Mouse (Mus musculus): ENCODE data around the gene Zbtb48. TPM values are rescaled to one million over a fixed set of nuclear protein-coding genes. Genes with fewer than 3 reads are reported as not detected.

Zbtb48 gene
- polyA plus RNA-seq, 1 experiment: 26.8 TPM

DNA sequence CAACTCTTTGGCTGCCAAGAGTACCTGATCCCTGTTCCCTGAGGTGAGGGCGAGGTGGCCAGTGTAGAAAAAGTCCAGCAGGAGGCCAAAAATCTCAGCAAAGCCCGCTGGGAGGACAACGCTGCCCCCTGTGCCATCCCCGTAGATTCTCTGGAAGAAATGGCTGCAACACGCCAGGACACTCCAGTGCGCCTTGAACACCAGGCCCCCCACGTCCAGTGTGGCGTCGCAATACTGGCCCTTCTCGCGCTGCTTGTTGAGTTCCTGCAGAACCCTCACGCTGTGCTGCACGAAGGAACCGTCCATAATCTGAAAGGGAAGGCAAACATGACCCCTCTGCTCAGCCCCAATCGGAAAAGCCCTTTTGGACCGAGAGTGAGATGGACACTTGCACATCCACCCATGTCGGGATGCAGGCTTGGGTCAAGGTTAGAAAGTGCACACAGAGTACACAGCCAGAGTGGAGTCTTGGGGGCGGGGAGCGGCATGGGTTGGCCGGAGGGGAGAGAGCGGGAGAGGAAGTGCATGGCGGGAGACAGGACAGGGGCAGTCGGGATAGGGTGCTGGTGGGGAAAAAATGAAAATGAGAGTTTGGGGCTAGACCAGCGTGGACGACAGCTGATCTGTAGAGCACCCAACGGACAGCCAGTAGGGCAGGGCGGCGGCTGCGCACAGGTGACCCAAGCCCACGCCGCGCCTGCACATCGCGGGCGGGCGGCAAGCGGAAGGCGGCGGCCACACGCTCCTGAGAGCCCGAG is 541 bp downstream of the Zbtb48 start:
- no peak for DNase-seq (ENCODE audit: low read depth)
- no peak for TF ChIP-seq CTCF (IDR thresholded peaks at IDR 0.05; ENCODE audit: borderline replicate concordance, extremely low read depth, insufficient read depth, insufficient read length)

DNA sequence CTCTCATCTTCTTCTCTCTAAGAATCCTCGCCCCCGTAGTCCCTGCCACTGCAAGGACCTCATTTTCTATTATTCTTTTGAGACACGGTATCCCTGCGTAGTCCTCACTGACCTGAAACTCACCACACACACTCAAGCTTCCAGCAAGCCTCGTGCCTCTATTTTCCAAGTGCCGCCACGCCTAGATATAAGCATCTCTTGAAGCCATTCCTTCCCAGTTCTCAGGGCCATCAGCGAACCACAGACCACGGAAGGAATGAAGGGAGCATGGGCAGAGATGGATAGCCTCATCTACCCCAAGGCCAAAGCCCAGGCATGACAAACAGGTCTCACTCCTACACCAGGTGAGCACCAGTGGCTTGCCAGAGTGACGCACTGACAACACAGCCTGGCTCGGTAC is 2.9 kb downstream of the Zbtb48 start:
- no peak for TF ChIP-seq CTCF (IDR thresholded peaks at IDR 0.05; ENCODE audit: borderline replicate concordance, extremely low read depth, insufficient read depth, insufficient read length)
- TF ChIP-seq POLR2A (IDR thresholded peaks at IDR 0.05; ENCODE audit: borderline replicate concordance, extremely low read depth, insufficient read depth, insufficient read length, poor library complexity, severe bottlenecking): no peak
- DNase-seq (ENCODE audit: low read depth): no peak

DNA sequence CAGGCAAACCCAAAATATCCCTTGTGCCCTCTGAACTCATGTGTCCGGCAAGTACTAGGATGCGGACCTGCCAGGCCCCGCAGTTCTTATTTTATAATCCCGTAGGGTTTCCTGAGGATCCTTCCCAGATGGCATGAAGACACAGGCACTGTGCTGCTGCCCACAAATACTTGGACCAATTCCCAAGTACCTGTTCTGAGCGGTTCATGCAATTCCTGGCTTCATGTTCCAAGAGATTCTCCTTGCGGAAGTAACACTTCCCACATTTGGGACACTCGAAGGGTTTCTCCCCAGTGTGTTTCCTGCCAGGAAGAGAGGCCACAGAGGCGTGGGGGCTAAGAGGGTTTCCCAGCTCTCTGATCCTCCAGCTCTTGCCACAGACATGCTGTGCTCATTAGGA is 5.0 kb downstream of the Zbtb48 start:
- DNase-seq (ENCODE audit: low read depth): no peak
- TF ChIP-seq CTCF (IDR thresholded peaks at IDR 0.05; ENCODE audit: borderline replicate concordance, extremely low read depth, insufficient read depth, insufficient read length) (no peak), POLR2A (IDR thresholded peaks at IDR 0.05; ENCODE audit: borderline replicate concordance, extremely low read depth, insufficient read depth, insufficient read length, poor library complexity, severe bottlenecking) (no peak)

DNA sequence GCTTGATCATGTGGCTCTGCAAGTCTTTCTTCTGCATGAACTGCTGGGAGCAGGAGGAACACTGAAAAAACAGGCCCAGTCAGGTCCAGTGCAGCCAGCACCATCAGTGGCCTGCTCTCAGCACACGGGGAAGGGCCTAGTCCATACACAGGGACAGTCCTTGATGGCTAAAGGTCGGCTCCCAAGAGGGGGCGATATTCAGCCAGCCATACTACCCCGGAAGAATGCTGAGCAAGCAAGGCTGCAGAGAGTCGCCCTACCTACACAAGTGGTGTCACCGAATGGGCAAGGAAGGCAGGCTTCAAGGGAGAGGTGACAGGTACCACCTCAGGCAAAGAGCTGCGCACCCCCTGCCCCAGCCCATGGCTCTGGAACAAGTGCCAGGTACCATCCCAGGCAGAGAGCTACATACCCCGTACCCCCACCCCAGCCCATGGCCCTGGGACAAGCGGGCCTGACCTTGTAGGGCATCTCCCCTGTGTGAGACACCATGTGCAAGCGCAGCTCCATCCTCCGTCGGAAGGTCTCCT is 5.8 kb downstream of the Zbtb48 start:
- DNase-seq (ENCODE audit: low read depth): no peak
- no peak for TF ChIP-seq POLR2A (IDR thresholded peaks at IDR 0.05; ENCODE audit: borderline replicate concordance, extremely low read depth, insufficient read depth, insufficient read length, poor library complexity, severe bottlenecking)
- no peak for TF ChIP-seq CTCF (IDR thresholded peaks at IDR 0.05; ENCODE audit: borderline replicate concordance, extremely low read depth, insufficient read depth, insufficient read length)

DNA sequence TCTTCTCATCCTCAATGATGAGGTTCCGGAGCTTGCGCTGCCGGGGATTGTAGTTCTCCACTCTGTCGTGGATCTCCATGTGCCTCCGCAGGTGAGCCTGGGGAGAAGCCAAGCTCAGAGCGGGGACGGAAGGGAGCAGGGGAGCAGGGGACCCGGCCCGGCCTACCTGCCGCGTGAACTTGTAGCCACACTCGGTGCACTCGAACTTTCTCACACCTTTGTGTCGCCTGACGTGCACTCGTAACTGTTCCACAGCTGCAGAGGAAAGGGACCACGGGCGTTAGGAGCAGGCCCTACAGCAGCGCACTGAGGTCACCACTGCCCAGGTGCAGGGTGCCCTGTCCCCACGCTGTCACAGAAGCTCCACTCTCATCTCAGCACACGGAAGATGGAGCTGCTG is 7.4 kb downstream of the Zbtb48 start:
- no peak for DNase-seq (ENCODE audit: low read depth)
- TF ChIP-seq POLR2A (IDR thresholded peaks at IDR 0.05; ENCODE audit: borderline replicate concordance, extremely low read depth, insufficient read depth, insufficient read length, poor library complexity, severe bottlenecking) (no peak), CTCF (IDR thresholded peaks at IDR 0.05; ENCODE audit: borderline replicate concordance, extremely low read depth, insufficient read depth, insufficient read length) (no peak)

DNA sequence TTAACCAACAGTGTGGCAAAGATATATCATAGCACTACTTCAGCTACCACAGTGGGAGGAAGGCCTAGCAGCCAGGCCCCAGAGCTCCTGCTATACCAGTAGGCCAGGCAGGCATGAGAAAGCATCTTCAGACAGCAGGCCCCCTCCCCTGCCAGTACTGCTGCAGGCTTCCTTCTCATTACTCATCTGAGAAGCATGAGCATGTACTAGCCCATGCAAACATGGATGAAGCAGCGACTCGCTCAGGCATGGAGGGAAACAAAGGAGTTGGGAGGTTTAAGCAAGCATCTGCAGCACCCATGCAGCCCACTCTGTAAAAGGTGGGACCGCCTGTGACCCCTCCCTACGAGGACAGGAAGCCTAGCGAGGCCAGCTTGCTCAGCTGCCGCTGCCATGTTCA is 8.4 kb downstream of the Zbtb48 start:
- no peak for DNase-seq (ENCODE audit: low read depth)
- TF ChIP-seq CTCF (IDR thresholded peaks at IDR 0.05; ENCODE audit: borderline replicate concordance, extremely low read depth, insufficient read depth, insufficient read length) (no peak), POLR2A (IDR thresholded peaks at IDR 0.05; ENCODE audit: borderline replicate concordance, extremely low read depth, insufficient read depth, insufficient read length, poor library complexity, severe bottlenecking) (no peak)

DNA sequence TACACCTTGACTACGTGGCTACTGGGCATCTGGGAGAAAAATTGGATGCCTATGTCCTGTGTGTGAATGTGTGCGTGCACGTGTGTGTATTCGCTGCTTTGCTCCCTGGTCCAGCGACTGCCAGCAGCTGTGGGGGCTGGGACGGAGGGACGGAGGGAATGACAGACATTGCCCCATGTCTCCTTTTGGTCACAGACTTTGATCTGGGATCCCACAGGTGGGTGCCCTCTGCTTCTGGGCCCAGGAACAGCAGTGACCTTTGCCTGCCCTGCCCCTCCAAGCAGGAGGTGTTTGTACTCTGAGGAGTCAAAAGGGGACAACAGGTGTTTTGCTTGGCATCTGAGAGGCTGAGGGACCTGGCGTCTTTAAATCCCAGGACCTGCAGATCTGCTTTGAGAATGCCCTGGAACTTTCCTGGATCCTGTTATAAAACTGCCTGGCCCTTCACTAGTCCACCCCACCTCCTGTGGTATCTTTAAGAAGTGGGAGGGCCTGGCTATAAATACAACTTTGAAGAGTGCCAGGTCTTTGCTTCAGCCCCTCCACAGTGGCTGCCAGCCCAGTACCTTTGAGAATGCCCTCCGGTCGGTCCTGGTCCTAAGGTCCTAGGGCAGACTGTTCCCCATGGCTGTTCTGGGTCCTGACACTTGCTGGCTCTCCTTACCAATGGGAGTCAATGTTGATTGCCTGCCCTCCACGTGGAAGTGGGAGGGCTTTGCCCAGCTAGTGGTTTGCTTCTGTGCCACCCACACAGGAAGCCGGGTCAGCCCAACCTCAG is 14.2 kb downstream of the Zbtb48 start:
- no peak for TF ChIP-seq POLR2A (IDR thresholded peaks at IDR 0.05; ENCODE audit: borderline replicate concordance, extremely low read depth, insufficient read depth, insufficient read length, poor library complexity, severe bottlenecking)
- no peak for TF ChIP-seq CTCF (IDR thresholded peaks at IDR 0.05; ENCODE audit: borderline replicate concordance, extremely low read depth, insufficient read depth, insufficient read length)
- no peak for DNase-seq (ENCODE audit: low read depth)

DNA sequence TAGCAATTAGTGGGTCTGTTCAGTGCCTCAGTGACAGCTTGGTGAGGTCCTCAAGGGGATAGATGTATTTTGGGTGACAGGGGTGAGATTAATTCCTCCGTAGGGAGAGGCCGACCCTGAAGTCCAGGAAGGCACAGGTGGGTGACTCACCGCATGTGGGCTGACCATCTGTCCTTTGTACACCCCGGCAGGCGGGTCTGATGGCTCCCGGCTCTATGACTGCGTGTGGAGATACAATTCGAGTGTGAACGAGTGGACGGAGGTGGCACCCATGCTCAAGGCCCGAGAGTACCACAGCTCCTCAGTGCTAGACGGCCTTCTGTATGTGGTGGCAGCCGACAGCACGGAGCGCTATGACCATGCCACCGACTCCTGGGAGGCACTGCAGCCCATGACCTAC is 15.4 kb downstream of the Zbtb48 start:
- DNase-seq (ENCODE audit: low read depth): no peak
- TF ChIP-seq POLR2A (IDR thresholded peaks at IDR 0.05; ENCODE audit: borderline replicate concordance, extremely low read depth, insufficient read depth, insufficient read length, poor library complexity, severe bottlenecking) (no peak), CTCF (IDR thresholded peaks at IDR 0.05; ENCODE audit: borderline replicate concordance, extremely low read depth, insufficient read depth, insufficient read length) (no peak)

DNA sequence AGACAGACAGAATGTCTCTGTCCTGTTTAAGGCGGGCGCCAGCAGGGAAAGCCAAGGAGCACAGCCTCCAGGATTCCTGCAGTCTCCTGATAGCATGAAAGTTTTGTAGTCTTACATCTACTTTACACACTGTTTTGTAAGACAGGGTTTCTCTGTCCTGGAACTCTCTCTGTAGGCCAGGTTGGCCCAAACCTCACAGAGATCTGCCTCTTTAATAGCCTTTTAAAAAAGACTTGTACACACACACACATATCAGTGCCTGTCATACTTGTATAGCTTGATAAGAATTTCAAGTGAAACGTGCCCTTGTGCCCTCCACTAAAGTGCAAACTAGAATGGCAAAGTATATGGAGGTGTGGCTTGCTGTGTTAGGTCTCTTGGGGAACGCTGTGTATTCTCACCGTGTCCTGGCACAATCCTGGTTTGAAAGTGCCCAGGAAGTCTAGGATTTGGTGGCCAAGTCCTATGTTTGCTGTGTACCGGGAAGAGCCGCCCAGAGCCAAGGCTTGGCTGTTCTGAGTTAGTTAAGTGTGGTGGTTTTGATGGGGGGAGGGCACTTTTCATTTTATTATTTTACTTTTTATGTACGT is 16.2 kb downstream of the Zbtb48 start:
- TF ChIP-seq CTCF (IDR thresholded peaks at IDR 0.05; ENCODE audit: borderline replicate concordance, extremely low read depth, insufficient read depth, insufficient read length) (no peak), POLR2A (IDR thresholded peaks at IDR 0.05; ENCODE audit: borderline replicate concordance, extremely low read depth, insufficient read depth, insufficient read length, poor library complexity, severe bottlenecking) (no peak)
- no peak for DNase-seq (ENCODE audit: low read depth)

DNA sequence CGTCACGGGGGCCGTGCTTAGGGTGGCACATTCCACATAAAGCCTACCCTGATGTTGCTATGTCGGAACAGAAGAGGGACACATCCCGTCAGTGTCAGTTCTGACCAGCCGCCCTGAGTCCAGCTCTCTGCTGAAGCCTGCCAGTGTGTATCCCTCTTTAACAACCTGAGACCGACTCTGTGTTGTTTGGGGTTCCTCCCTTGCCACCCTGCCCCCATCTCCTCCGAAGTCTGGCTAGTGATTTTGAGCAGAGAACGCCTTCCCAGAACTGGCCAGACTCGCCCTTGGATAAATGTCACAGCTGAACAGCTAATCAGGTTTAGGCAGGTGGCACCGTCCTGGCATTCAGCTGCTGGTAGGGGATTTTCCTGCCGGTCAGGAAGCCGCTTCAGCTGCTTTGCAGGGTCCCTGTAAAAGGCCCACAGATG is 16.8 kb downstream of the Zbtb48 start:
- DNase-seq (ENCODE audit: low read depth): no peak
- TF ChIP-seq CTCF (IDR thresholded peaks at IDR 0.05; ENCODE audit: borderline replicate concordance, extremely low read depth, insufficient read depth, insufficient read length) (no peak), POLR2A (IDR thresholded peaks at IDR 0.05; ENCODE audit: borderline replicate concordance, extremely low read depth, insufficient read depth, insufficient read length, poor library complexity, severe bottlenecking) (no peak)

DNA sequence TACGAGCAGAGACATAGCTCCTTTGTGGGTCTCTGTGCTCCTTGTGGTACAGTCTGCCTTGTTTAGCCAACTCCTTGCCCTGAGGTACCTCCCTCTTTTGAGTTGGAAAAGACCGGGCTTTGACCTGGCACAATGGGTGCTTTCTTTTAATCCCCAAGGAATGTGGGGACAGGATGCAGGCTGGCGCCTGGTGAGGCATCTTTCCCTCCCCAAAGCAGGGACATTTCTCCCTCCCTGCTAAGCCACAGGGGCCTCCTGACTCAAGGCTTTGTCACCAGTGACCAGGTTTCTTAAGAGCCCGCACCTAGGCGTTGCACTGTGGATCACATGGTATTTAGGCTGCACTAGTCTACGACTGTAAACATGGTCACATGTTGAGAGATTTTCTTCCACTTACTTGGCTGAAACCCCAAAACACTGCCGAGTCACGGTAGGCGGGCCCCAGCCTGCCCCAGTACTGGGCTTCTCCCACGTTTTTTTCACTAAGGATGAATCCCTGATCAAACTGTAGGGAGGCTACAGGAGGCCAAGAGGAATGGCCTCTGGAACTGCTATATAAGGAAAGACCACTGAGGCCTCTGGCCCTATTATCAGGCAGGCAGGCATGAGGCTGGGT is 17.3 kb downstream of the Zbtb48 start:
- DNase-seq (ENCODE audit: low read depth): peak; percentile 45
- no peak for TF ChIP-seq CTCF (IDR thresholded peaks at IDR 0.05; ENCODE audit: borderline replicate concordance, extremely low read depth, insufficient read depth, insufficient read length)
- TF ChIP-seq POLR2A (IDR thresholded peaks at IDR 0.05; ENCODE audit: borderline replicate concordance, extremely low read depth, insufficient read depth, insufficient read length, poor library complexity, severe bottlenecking): no peak
